Mouse (Mus musculus): Measurements from ENCODE around the gene Uvssa. TPM values are rescaled to one million over a fixed set of nuclear protein-coding genes. Genes with fewer than 3 reads are reported as not detected.

Uvssa gene
- polyA plus RNA-seq, 1 experiment from 2014 or later = 8.6 TPM

GRCm38 (mm10) chr5:33363263-33363662 lies 15.1 kb upstream of the Uvssa start:
- peaks cover 64% of the 10 kb centered on the region for H3K36me3 ChIP-seq (ENCODE audit: control insufficient read depth, insufficient read depth, low read length)
- 88% methylated on average over 5 of the region's 5 CpGs for WGBS

GRCm38 (mm10) chr5:33368651-33369050 lies 9.7 kb upstream of the Uvssa start:
- no peak overlapping the region for H3K4me2 ChIP-seq (ENCODE audit: low read depth, low read length)
- H3K27ac ChIP-seq (ENCODE audit: low read length) = no peak overlapping the region
- no peak for ATAC-seq (ENCODE audit: low read depth)
- no peaks in the 10 kb centered on the region for H3K9me3 ChIP-seq (ENCODE audit: control insufficient read depth, low read length)
- peaks cover 67% of the 10 kb centered on the region for H3K36me3 ChIP-seq (ENCODE audit: control insufficient read depth, insufficient read depth, low read length)
- no peak overlapping the region for H3K9ac ChIP-seq (ENCODE audit: low read length)
- no peak overlapping the region for H3K4me3 ChIP-seq (ENCODE audit: low read length)
- H3K27me3 ChIP-seq (ENCODE audit: control insufficient read depth, insufficient read depth, low read depth, low read length) = no peaks in the 10 kb centered on the region
- WGBS = 88% methylated on average over 4 of the region's 4 CpGs
- H3K4me1 ChIP-seq (replicated peaks; ENCODE audit: control insufficient read depth, insufficient read depth, low read length) = no peaks in the 10 kb centered on the region

More at GRCm38 (mm10) chr5:33363263-33363662, 15.1 kb upstream of the Uvssa start:
- no peak for ATAC-seq (ENCODE audit: low read depth)
- Histone ChIP-seq H3K27me3 (ENCODE audit: control insufficient read depth, insufficient read depth, low read depth, low read length) (no peaks in the 10 kb centered on the region), H3K4me2 (ENCODE audit: low read depth, low read length) (no peak overlapping the region), H3K4me1 (replicated peaks; ENCODE audit: control insufficient read depth, insufficient read depth, low read length) (no peaks in the 10 kb centered on the region), H3K27ac (ENCODE audit: low read length) (no peak overlapping the region), H3K9me3 (ENCODE audit: control insufficient read depth, low read length) (no peaks in the 10 kb centered on the region), H3K9ac (ENCODE audit: low read length) (no peak overlapping the region), H3K4me3 (ENCODE audit: low read length) (no peak overlapping the region)

- Histone ChIP-seq H3K4me1 (replicated peaks; ENCODE audit: control insufficient read depth, insufficient read depth, low read length) (no peaks in the 10 kb centered on the region), H3K4me3 (ENCODE audit: low read length) (no peak overlapping the region), H3K36me3 (ENCODE audit: control insufficient read depth, insufficient read depth, low read length) (peaks cover 51% of the 10 kb centered on the region), H3K9ac (ENCODE audit: low read length) (no peak overlapping the region), H3K27ac (ENCODE audit: low read length) (no peak overlapping the region), H3K9me3 (ENCODE audit: control insufficient read depth, low read length) (no peaks in the 10 kb centered on the region), H3K27me3 (ENCODE audit: control insufficient read depth, insufficient read depth, low read depth, low read length) (no peaks in the 10 kb centered on the region), H3K4me2 (ENCODE audit: low read depth, low read length) (no peak overlapping the region)
- no peak for ATAC-seq (ENCODE audit: low read depth)
Measured at GRCm38 (mm10) chr5:33371137-33371536, 7.2 kb upstream of the Uvssa start.

GRCm38 (mm10) chr5:33371668-33372067 lies 6.7 kb upstream of the Uvssa start:
- Histone ChIP-seq H3K4me1 (replicated peaks; ENCODE audit: control insufficient read depth, insufficient read depth, low read length) (no peaks in the 10 kb centered on the region), H3K9me3 (ENCODE audit: control insufficient read depth, low read length) (no peaks in the 10 kb centered on the region), H3K4me3 (ENCODE audit: low read length) (no peak overlapping the region), H3K27ac (ENCODE audit: low read length) (no peak overlapping the region), H3K27me3 (ENCODE audit: control insufficient read depth, insufficient read depth, low read depth, low read length) (no peaks in the 10 kb centered on the region), H3K36me3 (ENCODE audit: control insufficient read depth, insufficient read depth, low read length) (peaks cover 49% of the 10 kb centered on the region), H3K4me2 (ENCODE audit: low read depth, low read length) (no peak overlapping the region), H3K9ac (ENCODE audit: low read length) (no peak overlapping the region)
- WGBS = 88% methylated on average over 4 of the region's 4 CpGs
- no peak for ATAC-seq (ENCODE audit: low read depth)

- Histone ChIP-seq H3K9me3 (ENCODE audit: control insufficient read depth, low read length) (no peaks in the 10 kb centered on the region), H3K27me3 (ENCODE audit: control insufficient read depth, insufficient read depth, low read depth, low read length) (no peaks in the 10 kb centered on the region), H3K36me3 (ENCODE audit: control insufficient read depth, insufficient read depth, low read length) (peaks cover 42% of the 10 kb centered on the region), H3K4me1 (replicated peaks; ENCODE audit: control insufficient read depth, insufficient read depth, low read length) (peaks cover 6% of the 10 kb centered on the region; the same call in 1 of the 2 replicates), H3K27ac (ENCODE audit: low read length) (no peak overlapping the region), H3K4me3 (ENCODE audit: low read length) (no peak overlapping the region), H3K4me2 (ENCODE audit: low read depth, low read length) (no peak overlapping the region), H3K9ac (ENCODE audit: low read length) (no peak overlapping the region)
- WGBS = 77% methylated on average over 18 of the region's 18 CpGs
- ATAC-seq (ENCODE audit: low read depth) = no peak
Measured at GRCm38 (mm10) chr5:33372331-33373038, 5.9 kb upstream of the Uvssa start.

GRCm38 (mm10) chr5:33377176-33377575 lies 1.2 kb upstream of the Uvssa start:
- Histone ChIP-seq H3K4me1 (replicated peaks; ENCODE audit: control insufficient read depth, insufficient read depth, low read length) (peaks cover 13% of the 10 kb centered on the region), H3K4me3 (ENCODE audit: low read length) (peak overlapping the region; percentile 64), H3K36me3 (ENCODE audit: control insufficient read depth, insufficient read depth, low read length) (peaks cover 22% of the 10 kb centered on the region), H3K27ac (ENCODE audit: low read length) (peak overlapping the region; percentile 97), H3K27me3 (ENCODE audit: control insufficient read depth, insufficient read depth, low read depth, low read length) (no peaks in the 10 kb centered on the region), H3K4me2 (ENCODE audit: low read depth, low read length) (peak overlapping the region; percentile 92), H3K9me3 (ENCODE audit: control insufficient read depth, low read length) (no peaks in the 10 kb centered on the region), H3K9ac (ENCODE audit: low read length) (peak overlapping the region; percentile 76)
- no peak for ATAC-seq (ENCODE audit: low read depth)
- WGBS = 36% methylated on average over 6 of the region's 6 CpGs

- ATAC-seq (ENCODE audit: low read depth) = peak; percentile 48; the same call in 1 of the 2 replicates
- 1% methylated on average over 21 of the region's 21 CpGs for WGBS
- peak overlapping the region; percentile 64 for H3K4me3 ChIP-seq (ENCODE audit: low read length)
- H3K9ac ChIP-seq (ENCODE audit: low read length) = peak overlapping the region; percentile 76
- peaks cover 15% of the 10 kb centered on the region for H3K36me3 ChIP-seq (ENCODE audit: control insufficient read depth, insufficient read depth, low read length)
- H3K27me3 ChIP-seq (ENCODE audit: control insufficient read depth, insufficient read depth, low read depth, low read length) = no peaks in the 10 kb centered on the region
- peak overlapping the region; percentile 92 for H3K4me2 ChIP-seq (ENCODE audit: low read depth, low read length)
- H3K9me3 ChIP-seq (ENCODE audit: control insufficient read depth, low read length) = no peaks in the 10 kb centered on the region
- H3K4me1 ChIP-seq (replicated peaks; ENCODE audit: control insufficient read depth, insufficient read depth, low read length) = peaks cover 13% of the 10 kb centered on the region
- H3K27ac ChIP-seq (ENCODE audit: low read length) = peak overlapping the region; percentile 97
Measured at GRCm38 (mm10) chr5:33377801-33378301, 498 bp upstream of the Uvssa start.

GRCm38 (mm10) chr5:33387550-33387949 lies 9.2 kb downstream of the Uvssa start:
- no peak overlapping the region for H3K4me3 ChIP-seq (ENCODE audit: low read length)
- no peaks in the 10 kb centered on the region for H3K4me1 ChIP-seq (replicated peaks; ENCODE audit: control insufficient read depth, insufficient read depth, low read length)
- 77% methylated on average over 11 of the region's 11 CpGs for WGBS
- H3K27me3 ChIP-seq (ENCODE audit: control insufficient read depth, insufficient read depth, low read depth, low read length) = no peaks in the 10 kb centered on the region
- H3K36me3 ChIP-seq (ENCODE audit: control insufficient read depth, insufficient read depth, low read length) = peaks cover 9% of the 10 kb centered on the region; the same call in 1 of the 2 replicates
- no peak overlapping the region for H3K27ac ChIP-seq (ENCODE audit: low read length)
- H3K4me2 ChIP-seq (ENCODE audit: low read depth, low read length) = no peak overlapping the region
- ATAC-seq (ENCODE audit: low read depth) = no peak
- H3K9me3 ChIP-seq (ENCODE audit: control insufficient read depth, low read length) = no peaks in the 10 kb centered on the region
- no peak overlapping the region for H3K9ac ChIP-seq (ENCODE audit: low read length)

- ATAC-seq (ENCODE audit: low read depth) = peak; percentile 43; the same call in 1 of the 2 replicates
- Histone ChIP-seq H3K27ac (ENCODE audit: low read length) (no peak overlapping the region), H3K4me3 (ENCODE audit: low read length) (no peak overlapping the region), H3K4me1 (replicated peaks; ENCODE audit: control insufficient read depth, insufficient read depth, low read length) (no peaks in the 10 kb centered on the region), H3K9ac (ENCODE audit: low read length) (no peak overlapping the region), H3K36me3 (ENCODE audit: control insufficient read depth, insufficient read depth, low read length) (peaks cover 6% of the 10 kb centered on the region; the same call in 1 of the 2 replicates), H3K27me3 (ENCODE audit: control insufficient read depth, insufficient read depth, low read depth, low read length) (no peaks in the 10 kb centered on the region), H3K9me3 (ENCODE audit: control insufficient read depth, low read length) (no peaks in the 10 kb centered on the region), H3K4me2 (ENCODE audit: low read depth, low read length) (no peak overlapping the region)
- 17% methylated on average over 7 of the region's 7 CpGs for WGBS
Measured at GRCm38 (mm10) chr5:33393803-33394202, 15.5 kb downstream of the Uvssa start.
